Mouse (Mus musculus) activated CD4-positive, CD25-positive, alpha-beta regulatory T cell, adult 4 months (primary cell): ENCODE results near the gene Slamf9. TPM values are rescaled to one million over a fixed set of nuclear protein-coding genes. Genes with fewer than 3 reads are reported as not detected.

Experiments used
- ATAC-seq: one replicate; pipeline ENCODE4 v1.8.0; 2017
- polyA plus RNA-seq, 2 experiments: library from polyadenylated mRNA; unstranded; fragments of 100-300 nt; shearing (Covaris generic); gene quantifications; one replicate each; pipeline ENCODE4 v1.2.1; 2017

The Slamf9 gene
- polyA plus RNA-seq, 2 experiments from 2014 or later: 0.25 TPM; not detected in 1

DNA sequence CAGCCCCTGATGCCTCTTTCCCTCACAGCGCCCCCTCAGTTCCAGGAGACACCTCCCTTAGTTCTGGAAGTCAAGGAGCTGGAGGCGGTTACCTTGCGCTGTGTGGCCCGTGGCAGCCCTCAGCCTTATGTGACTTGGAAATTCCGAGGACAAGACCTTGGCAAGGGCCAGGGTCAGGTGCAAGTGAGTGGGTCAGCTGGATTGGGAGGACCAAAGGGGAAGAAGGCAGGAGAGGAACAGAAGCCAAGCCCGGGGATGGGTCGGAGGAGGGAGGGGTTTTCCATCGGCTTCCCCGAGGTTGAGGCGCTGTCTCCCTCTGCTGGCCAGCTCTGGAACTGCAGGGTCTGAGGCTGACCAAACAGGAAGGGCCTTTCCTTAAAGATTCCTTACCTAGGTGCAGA is 15.1 kb downstream of the Slamf9 start:
- peak; percentile 74 for ATAC-seq

DNA sequence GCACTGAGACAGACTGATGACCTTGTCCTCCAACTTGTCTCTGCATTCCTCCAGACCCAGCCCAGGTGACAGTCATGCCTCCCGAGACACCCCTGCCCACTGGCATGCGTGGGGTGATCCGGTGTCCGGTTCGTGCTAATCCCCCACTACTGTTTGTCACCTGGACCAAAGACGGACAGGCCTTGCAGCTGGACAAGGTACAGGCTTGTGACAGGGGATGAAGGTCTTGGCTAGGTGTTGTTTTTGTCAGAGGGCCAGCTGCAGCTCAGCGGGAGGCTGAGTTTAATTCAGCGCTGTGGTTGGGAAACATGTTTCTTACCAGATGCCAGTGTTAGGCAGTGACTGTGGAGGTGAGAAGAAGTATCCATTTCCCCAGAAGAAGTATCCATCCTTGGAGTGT is 16.9 kb downstream of the Slamf9 start:
- ATAC-seq: no peak

DNA sequence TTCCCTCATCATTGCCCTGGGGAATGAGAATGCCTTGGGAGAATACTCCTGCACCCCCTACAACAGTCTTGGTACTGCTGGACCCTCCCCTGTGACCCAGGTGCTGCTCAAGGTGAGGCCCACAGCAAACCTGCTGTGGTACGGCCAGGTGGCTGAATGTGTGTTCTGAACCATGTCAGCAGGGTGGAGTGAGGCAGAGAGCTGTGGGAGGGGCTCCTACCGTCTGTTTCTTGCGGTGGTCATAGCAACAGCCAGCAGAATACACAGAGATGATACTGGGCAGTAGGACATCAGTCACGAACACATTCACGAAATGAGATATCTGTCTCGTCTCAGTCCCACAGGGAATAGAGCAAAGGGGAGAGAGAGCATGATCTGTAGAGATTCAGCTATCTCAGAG is 18.4 kb downstream of the Slamf9 start:
- ATAC-seq: no peak

DNA sequence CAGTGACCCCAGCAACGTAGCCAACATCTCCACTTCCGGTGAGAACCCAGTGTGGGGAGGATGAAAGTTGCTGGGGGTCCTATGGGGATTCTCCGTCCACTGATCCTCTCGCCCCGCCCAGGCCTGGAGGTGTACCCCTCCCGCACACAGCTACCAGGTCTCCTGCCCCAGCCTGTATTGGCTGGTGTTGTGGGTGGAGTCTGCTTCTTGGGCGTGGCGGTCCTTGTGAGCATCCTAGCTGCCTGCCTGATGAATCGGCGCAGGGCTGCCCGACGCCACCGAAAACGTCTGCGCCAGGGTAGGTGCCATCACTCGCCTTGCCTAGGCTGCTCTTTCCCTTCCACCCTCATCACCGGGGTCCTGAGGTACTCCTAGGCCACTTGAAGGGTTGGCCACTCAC is 20.9 kb downstream of the Slamf9 start:
- no peak for ATAC-seq

DNA sequence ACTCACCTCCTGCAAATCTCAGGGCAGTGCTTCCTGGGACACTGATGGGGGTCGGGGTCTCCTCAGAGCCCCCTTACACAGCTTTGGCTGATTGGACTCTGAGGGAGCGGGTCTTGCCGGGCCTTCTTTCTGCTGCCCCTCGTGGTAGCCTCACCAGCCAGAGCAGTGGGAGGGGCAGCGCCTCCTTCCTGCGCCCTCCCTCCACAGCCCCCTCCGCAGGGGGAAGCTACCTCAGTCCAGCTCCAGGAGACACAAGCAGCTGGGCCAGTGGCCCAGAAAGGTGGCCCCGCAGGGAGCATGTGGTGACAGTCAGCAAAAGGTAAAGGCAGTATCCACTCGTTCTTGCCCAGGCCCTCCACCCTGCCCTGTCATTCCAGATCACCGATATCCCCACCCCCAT is 22.3 kb downstream of the Slamf9 start:
- no peak for ATAC-seq

DNA sequence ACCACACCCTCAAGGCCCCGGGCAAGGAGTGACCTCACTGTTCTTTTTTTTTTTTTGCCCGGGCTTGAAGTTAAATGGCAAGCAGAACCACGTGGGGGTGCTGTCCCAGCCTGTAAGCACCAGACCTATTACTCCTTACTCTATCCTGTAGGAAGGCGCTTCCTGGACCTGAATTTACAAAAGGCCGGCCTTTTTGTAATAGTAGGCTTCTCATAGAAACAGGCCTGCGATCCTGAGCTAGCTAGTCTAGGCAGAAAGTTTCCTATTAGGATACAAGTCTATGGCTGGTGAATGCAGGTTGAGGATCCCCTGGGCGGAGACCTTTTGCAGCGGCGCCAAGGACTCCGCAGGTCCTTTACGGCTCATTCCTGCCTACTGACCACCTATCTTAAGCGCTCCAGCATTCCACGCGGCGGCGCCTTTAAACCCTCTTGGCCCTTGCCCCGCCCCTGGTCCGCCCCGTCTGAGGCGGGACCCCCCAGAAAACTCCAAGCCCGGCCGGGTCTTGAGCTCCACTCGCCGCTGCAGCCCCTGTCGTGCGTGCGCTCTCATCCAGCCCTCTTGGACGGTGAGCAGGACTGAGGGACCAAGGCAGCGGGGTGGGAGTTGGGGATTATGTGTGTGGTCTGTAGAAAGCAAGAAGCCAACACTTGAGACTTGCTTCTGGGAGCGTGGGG is 24.7 kb downstream of the Slamf9 start, which contains the start of gene Tagln2:
Tagln2 (plus strand) TSS at position 283 of the 677 bp plus-strand sequence.
- ATAC-seq: peak; percentile 24

DNA sequence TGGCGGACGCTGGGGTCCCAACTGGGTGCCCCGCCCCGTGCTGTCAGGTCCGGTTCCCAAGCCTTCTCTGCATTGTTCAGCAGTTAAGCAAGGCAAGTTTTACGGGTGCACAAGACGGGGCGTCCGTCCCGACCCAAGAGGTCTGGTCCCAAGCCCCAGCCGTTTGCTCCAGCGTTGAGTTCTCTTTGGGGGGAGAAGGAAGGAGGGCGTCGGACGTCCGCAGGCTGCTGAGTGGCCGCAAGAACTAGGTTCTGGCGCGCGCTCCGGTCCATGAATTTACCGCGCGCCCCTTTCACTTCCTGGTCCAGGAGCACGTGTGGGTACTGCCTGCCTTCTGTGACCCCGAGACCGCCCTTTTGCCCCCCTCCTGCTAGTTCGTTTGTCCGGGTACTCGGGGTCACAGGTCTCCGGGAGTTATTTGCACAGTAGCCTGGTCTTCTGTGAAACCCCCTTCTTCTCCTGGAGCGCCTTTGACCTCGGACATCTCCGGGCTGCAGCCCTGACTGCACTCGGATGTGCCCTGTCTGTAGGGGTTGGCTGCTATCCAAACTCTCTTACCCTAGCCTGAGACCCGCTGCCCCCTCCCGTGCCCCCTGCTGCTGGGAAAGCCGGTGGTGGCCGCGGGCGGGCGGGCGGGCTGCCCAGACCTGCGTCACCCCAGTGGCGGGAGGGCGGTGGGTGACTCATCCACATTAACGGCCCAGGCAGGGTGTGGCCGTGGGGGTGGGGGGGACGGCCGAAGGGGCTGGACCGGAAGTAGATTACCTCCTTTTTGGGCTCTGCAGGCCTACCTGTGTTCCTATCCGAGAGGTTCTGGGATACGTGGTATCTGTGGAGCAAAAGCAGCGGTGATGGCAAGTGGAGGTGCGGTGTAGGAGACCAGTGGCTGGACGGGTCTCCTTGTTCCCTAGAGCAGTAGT is 25.6 kb downstream of the Slamf9 start:
- peak; percentile 10 for ATAC-seq

DNA sequence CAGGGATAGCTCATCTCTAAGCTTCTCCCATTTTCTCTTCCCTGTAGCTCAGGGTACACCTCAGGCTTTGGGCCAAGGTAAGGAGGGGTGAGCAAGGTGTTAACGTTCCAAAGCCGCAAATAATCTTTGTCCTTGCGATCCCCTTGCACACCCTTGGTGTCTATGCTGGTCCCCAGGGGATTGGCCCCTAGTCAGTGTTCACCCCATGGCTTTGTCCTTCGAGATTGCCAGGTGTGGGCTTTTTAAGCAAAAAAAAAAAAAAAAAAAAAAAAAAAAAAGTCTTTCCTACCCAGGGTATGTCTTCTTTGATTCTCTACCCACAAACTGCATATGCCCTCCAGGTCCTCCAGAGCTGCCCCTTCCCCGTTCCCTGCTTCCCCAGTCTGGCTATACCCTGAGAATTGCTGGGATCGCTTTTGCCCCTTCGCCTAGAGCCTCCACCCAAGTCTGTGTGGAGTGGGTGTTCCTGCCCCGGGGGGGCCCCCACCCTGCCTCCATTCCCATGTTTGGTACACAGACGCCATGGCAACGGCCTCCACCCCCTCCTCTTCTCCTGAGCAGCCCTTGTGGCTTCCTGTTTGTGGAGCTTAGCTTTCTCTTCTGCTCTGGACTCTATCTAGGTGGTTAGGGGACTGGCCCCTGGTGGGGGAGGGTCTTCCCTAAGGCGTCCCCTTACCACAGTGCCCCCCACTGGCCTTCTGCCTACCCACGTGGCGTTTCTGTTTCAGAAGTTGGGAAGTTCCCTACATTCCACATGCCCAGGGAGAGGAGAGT is 26.4 kb downstream of the Slamf9 start:
- ATAC-seq: peak; percentile 69

DNA sequence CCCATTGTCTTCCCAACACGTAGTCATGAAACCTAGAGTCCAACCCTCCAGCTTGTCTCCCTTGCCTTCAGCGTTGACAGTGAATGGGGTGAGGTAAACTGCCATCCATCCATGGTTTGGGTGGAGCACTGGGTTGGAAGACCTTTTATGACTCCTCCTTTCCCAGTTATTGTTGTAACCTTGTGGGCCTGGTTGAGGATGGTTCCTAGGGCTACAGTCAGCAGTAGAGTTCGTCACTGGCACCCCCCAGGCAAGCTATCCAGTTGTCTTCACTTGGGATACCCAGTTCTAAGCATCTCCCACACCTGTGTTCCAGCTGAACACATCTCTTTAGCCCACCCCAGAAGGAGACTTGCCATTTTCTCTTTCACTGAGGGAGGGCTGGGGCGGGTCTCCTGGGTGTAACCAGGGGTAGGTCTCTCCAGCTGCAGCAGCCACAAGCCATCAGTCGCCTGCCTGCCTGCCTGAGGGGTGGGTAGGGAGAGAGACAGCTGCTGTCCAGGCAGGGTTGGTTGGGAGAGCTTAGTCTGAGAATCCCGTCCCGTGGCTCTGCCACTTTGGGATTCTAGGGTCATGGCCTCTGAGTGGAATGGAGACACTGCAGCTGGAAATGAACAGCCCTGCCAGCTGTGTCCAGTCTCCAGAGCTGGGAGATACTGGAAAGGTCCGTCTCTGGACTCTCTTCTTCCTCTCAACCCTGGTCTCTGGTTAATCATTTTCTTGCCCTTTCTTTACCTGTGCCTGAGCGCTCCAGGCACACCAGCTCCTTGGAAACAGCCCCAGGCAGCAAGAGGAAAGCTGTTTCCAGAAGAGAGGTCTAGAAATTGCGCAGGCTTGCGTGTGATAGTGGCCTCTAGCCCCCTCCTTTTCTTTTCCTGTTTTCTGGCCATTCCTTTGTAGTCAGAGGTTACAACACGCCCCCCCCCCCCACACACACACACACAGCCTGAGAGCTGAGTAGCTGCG is 27.3 kb downstream of the Slamf9 start:
- ATAC-seq: peak; percentile 9

DNA sequence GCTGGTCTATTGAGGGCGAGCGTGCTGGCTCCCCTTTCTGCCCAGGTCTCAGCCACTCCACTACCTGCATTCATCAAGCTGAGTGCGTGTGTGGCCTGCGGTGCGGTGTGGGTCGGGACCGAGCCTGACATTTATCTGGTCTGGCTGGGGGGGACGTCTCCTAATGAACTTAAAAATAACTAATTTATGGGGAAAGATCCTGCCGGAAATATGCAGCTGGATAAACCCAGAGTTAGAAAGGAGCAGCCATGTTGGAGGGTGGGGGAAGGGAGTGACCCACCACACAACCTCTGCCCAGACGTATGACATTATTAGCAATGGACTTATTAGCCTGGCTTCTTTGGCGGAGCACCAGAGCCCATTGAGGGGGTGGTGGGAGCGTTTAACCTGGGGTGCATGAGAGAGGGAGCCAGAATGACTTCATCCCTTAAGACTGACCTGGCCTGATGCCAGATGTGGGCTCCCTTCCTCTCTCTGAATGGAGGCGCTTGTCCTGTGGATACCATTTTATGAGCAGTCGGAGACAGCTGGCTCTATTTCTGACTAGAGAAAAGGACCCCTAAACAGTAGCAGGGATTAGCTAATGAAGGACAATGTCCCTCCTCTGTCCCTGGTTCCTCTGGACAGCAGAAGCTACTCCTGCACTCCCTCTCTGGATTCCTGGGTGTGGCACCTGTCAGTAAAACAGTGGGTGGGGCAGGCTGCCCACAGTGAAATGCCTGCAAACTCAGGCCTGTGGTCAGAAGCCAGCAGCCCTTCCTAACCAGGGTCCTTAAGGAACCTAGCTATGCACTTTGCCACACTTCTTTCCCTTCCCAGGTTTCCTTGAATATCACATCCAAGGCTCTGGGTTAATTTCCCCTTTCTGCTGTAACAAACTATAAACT is 28.2 kb downstream of the Slamf9 start:
- no peak for ATAC-seq

DNA sequence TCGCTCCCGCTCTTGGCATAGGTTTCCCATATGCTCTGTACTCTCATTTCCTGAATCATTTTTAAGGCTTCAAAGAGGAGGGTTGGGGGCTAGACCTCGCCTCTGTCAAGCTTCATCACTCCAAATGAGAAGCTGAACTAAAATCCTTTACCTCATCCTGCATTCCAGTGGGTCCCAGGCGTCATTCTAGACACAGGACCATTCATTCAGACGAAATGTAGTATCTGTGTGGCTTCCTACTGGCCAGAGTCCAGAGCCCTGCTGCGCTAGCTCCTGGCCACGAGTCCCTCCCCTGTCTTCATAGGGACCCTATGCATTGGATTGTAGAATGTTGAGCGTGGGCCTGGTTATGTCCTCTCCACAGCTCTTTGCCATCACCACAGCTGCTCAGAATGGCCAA is 29.6 kb downstream of the Slamf9 start:
- no peak for ATAC-seq

DNA sequence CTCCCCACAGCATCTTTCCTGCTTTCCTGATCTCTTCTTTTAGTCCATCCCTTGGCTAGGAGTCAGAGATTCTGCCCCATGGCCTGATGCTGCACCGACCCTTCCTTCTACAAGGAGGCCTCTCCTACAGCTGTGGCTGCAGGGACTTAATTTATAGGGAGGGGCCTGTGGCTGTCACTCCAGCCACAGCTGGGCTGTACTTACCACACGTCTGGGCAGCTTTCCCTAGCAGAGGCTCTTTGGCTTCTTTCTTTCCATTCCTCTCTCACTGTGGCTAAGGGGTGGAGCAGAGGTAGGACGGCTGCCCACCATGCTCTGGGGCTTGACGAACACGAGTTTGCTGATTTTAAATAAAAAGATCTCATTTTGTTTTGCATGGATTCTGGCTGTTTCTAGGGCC is 31.8 kb downstream of the Slamf9 start:
- no peak for ATAC-seq

DNA sequence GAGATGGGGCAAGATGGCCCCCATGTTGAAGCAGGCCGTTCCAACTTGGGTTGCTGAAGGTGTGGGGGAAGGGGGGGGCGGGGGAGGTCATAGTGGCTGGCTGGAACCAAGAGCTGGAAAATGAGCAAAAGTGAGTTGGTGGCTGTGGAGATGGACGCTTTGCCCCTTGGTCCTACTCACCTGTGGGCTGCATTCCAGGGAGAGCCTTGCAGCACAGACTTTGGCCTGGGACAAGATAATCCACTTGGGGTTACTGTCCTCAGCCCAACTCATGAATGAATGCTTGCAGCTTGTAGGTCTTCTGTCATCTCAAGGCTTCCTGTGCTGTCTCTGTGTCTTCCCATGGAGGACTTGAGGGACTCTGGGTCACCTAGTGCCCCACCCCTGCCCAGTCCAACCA is 32.5 kb downstream of the Slamf9 start:
- no peak for ATAC-seq

DNA sequence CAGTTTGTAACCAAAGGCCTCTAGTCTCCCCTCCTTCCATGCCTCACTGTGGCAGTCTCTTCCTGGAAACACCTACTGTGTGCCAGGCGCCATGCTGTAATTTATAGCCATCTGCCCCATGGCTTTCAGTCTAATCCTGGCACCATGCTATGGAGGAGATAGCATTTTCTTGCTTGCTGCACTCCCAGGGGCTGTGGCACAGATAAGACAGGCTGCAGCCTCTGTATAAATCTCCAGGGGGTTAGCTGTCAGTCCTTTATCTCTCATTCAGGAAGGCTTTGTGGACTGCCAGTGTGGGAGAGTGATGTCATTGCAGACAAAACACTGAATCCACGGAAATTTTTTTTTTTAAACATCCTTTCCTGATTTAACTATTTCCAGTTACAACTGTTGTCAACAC is 33.0 kb downstream of the Slamf9 start:
- no peak for ATAC-seq

DNA sequence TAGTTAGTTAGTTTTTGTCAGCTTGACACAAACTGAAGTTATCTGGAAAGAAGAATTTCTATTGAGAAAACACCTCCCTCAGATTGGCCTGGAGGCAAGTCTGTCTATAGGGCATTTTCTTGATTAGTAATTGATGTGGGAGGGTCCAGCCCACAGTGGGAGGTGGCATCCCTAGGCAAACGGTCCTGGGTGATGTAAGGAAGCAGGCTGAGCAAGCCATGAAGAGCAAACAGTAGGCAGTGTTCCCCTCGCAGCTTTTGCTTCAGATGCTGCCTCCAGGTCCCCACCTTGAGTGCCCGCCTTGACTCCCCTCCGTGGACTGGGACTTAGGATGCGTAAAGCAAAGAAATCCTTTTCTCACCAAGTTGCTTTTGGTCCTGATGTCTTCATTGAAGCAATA is 34.1 kb downstream of the Slamf9 start:
- ATAC-seq: no peak

DNA sequence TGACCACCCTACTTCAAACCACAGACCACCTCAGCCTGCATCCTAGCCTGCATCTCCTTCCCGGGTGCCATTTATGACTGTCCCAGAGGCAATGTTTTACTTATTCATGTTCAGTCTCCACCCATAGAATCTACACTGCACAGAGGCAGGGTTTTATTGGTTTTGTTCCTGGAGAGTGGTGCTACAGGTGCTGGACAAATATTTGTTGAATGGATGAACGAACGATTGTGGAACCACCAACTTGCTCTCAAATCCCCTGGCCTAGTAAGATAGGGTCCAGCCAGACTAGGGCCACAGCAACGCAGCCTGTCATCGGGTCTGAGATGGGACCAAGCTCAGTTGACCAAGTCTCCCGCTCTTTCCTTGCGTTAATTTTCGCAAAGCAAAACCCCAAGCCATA is 34.8 kb downstream of the Slamf9 start:
- ATAC-seq: no peak

DNA sequence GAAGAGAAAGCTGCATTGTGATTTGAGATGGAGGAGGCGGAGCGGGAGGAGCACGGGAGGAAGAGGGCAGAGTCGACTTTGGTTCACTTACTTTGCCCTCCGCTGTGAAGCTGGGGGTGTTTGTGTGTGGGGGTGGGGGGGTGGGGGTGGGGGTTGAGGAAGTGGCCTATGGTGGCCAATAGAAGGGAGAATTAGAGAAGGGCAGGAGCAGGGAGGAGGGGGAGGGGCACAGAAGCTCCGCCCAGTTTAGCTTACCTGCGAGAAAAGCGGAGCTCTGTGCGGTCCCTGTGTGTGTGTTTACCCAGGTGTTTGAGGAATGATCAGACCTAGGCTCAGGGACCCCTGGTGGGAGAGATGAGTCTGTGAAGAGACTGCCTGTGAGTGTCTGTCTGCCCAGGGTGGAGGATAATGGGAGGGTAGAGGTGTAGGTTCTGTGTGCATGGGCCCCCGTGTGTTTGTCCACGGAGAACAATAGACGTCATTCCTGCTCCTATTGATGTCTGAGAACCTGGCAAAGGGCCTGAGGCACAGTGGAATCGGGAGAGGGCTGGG is 35.3 kb downstream of the Slamf9 start:
- no peak for ATAC-seq

DNA sequence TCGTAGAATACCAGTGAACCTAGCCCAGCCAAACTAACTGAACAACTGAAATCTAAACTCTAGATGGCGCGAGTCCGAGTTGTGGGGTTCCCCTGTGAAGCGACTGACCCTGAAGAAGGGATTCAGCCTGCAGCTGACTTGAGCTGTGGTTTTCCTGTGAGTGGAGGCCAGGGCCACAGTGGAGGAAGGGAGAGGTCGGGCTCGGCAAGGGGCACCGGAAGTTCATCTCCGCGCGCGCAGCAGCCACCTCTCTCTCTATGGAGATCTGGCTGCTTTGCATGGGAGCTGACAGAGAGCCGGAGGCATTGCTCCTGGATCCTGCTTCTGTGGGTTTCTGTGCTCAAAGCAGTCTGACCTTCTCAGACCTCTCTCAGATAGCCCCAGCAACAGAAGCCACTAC is 37.8 kb downstream of the Slamf9 start:
- ATAC-seq: peak; percentile 60

DNA sequence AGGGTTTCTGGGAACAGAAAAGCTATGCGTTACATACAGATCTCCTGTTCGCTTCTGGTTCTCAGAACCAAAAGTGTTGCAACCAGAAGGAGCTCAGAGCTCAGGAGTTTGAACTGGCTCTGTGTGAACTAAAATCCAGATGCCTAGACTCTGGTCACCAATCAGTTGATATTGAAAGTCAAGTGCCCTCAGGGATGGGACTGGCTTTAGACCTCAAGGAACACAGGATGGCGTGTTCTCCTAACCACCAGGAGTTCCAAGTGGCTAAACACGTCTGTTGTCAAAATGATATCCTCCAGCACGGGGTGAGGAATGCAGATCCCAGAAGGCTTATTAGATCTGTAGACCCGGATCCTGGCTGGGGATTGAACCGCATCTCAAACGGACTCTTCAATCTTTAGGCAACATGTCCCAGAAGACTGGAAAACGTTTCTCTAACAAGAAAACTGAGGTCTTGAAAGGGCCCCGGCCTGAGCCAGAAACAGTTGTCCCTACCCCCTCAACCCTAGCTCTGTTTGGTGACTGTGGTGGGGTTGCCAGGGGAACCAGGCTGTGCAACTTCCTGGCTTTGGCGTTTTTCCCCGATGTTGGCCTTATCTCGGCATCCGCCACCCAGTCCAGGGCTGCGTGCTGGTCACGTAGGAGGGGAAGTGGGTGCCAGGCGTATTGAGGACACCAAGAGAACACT is 38.5 kb downstream of the Slamf9 start:
- ATAC-seq: peak; percentile 87

DNA sequence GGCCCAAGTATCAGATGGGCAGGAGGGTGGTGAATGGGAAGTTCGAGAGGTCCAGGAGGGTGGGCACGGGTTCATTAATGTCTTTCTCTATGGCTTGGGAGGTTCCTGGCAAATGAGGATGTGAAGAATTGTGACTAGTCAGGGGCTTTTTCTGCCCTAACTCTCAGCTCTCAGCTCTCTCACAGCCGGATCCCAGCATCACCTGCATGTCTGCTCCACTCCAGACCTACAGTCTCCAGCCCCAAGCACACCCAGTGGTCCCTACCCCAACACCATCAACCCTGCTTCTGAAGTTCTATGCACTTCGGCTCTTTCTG is 39.0 kb downstream of the Slamf9 start:
- peak; percentile 58 for ATAC-seq
